Mouse (Mus musculus) lung, embryonic 16.5 days (tissue): ENCODE measurements at regions not wholly inside any gene's neighbourhood (a gene's known extent, or its start where the extent isn't known, plus 50 kb on each side); places are given as distances from the start of the nearest gene placed in this dataset.

Experiments
- ATAC-seq: fragments of 200-750 bp; cut with Nextera tagmentation; 2 replicates; pipeline ENCODE4 v1.8.0; 2017; ENCODE audit warnings: low read depth, mild to moderate bottlenecking, moderate library complexity
- H3K27ac ChIP-seq: fragments of 300-500 bp; sonication (generic); 2 replicates; pipeline ENCODE4 v1.5.1; 2014; ENCODE audit warnings: mild to moderate bottlenecking, control low read depth, low read length
- H3K27me3 ChIP-seq: fragments of 300-500 bp; sonication (generic); 2 replicates; pipeline ENCODE4 v1.6.1; 2014; ENCODE audit warnings: low read depth, low read length, mixed read lengths; ENCODE audit not compliant: control insufficient read depth, insufficient read depth
- H3K36me3 ChIP-seq: fragments of 300-500 bp; sonication (generic); 2 replicates; pipeline ENCODE4 v1.6.1; 2014; ENCODE audit warnings: low read length; ENCODE audit not compliant: control insufficient read depth, insufficient read depth
- H3K4me1 ChIP-seq: fragments of 300-500 bp; sonication (generic); replicated peaks from 2 replicates; pipeline ENCODE4 v1.6.1; 2014; ENCODE audit warnings: low read length, mixed read lengths; ENCODE audit not compliant: control insufficient read depth, insufficient read depth
- H3K4me2 ChIP-seq: fragments of 300-500 bp; sonication (generic); 2 replicates; pipeline ENCODE4 v1.6.1; 2014; ENCODE audit warnings: low read depth, low read length, control low read depth
- H3K4me3 ChIP-seq: fragments of 300-500 bp; sonication (generic); 2 replicates; pipeline ENCODE4 v1.5.1; 2014; ENCODE audit warnings: mild to moderate bottlenecking, low read length, control low read depth
- H3K9ac ChIP-seq: fragments of 300-500 bp; sonication (generic); 2 replicates; pipeline ENCODE4 v1.6.1; 2014; ENCODE audit warnings: low read length, control low read depth
- H3K9me3 ChIP-seq: fragments of 300-500 bp; sonication (generic); 2 replicates; pipeline ENCODE4 v1.6.1; 2016; ENCODE audit warnings: low read length; ENCODE audit not compliant: control insufficient read depth
- WGBS: fragments of 180-500 bp; shearing (Covaris S2); extraction: QIAGEN DNeasy Blood & Tissue Kit; methylation state at CpG from one replicate; pipeline ENCODE4 v1.1.7; 2014; 5-methylcytosine and 5-hydroxymethylcytosine counted together

DNA sequence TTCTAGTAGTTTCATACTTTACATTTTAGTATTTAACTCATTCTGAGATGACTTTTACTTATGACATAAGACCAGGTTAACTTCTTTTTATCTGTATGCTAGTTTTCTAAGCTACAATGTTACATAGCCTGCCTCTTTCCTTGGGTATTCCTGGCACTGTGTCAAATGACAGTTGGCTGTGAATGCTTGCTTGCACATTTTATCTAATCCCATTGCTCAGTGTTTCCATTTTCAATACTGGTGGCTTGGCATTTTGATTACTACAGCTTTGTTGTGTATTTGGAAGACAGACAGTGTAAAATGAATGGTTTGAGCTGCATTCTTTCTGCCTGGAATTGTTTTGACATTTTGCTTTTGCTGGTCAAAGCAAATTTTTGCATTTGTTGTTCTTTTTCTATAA lies 1359.2 kb downstream of the Defb40 start:
- H3K9me3 ChIP-seq = no peaks in the 10 kb centered on the region
- H3K4me3 ChIP-seq = no peak overlapping the region
- no peaks in the 10 kb centered on the region for H3K36me3 ChIP-seq
- H3K4me1 ChIP-seq = no peaks in the 10 kb centered on the region
- no peak overlapping the region for H3K4me2 ChIP-seq
- ATAC-seq = no peak
- H3K27me3 ChIP-seq = no peaks in the 10 kb centered on the region
- no peak overlapping the region for H3K9ac ChIP-seq
- no peak overlapping the region for H3K27ac ChIP-seq

DNA sequence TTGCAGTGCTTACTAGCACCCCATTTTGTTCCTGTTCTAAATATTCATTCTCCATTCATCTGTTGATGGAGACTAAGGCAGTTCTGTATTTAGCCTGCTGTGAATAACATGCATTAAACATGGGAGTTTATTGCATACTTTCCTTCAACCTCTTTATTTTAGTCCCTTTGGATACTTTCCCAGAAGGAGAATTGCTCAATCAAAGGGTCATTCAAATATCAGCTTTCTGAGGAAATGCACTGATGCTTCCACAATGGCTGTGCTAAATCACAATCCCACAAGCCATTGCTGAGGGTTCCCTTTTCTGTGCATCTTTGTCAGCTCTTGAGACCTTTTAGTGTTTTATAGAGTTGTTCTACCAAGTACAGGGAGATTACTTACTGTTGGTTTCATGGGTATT lies 1359.9 kb downstream of the Defb40 start:
- Histone ChIP-seq H3K9me3 (no peaks in the 10 kb centered on the region), H3K27ac (no peak overlapping the region), H3K4me1 (no peaks in the 10 kb centered on the region), H3K9ac (no peak overlapping the region), H3K36me3 (no peaks in the 10 kb centered on the region), H3K27me3 (no peaks in the 10 kb centered on the region), H3K4me3 (no peak overlapping the region), H3K4me2 (no peak overlapping the region)
- no peak; the same call in 1 of the 2 replicates for ATAC-seq

DNA sequence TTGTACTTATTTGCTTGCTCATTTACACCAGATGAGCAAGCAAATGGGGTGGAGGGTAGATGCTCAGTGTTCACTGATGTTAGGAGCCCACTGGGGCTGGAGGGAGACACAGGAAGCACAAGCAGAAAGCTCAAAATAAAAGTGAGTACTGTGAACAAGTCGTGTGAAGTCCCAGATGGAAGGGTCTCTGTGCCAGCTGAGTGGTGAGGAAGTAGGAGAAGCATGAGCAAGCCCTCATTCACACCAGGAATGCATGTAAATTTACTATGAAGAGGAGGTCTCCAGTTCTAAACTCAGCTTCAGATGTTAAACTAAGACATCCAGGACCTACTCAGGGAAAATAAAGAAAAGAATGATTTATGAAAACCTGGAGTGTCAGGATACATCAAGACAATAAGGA lies 1375.2 kb downstream of the Defb40 start:
- Histone ChIP-seq H3K4me2 (no peak overlapping the region), H3K4me1 (no peaks in the 10 kb centered on the region), H3K9me3 (no peaks in the 10 kb centered on the region), H3K36me3 (no peaks in the 10 kb centered on the region), H3K4me3 (no peak overlapping the region), H3K27me3 (no peaks in the 10 kb centered on the region), H3K27ac (no peak overlapping the region), H3K9ac (no peak overlapping the region)
- 40% methylated on average over 1 of the region's 1 CpGs for WGBS
- ATAC-seq = no peak

DNA sequence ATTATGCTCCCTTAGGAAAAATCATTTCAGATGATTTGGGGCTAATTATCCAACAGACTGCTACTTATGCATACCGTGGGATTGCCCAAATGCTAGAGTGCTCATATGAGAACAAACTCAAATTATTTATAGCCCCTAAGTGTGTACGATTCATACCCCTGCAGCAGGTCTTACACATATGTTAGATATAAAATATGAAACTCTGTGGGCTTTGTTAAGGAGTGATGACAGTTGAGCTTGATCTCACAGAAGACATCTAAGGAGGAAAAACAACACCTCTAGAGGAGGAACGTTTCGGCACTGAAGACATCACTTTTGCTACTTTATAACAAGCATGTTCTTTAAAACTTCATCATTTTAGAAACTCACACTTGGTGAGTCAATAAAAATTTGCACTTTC lies 1379.3 kb downstream of the Defb40 start:
- Histone ChIP-seq H3K4me2 (no peak overlapping the region), H3K27ac (no peak overlapping the region), H3K4me3 (no peak overlapping the region), H3K9ac (no peak overlapping the region), H3K4me1 (no peaks in the 10 kb centered on the region), H3K9me3 (no peaks in the 10 kb centered on the region), H3K36me3 (no peaks in the 10 kb centered on the region), H3K27me3 (no peaks in the 10 kb centered on the region)
- 80% methylated on average over 4 of the region's 4 CpGs for WGBS
- ATAC-seq = no peak

DNA sequence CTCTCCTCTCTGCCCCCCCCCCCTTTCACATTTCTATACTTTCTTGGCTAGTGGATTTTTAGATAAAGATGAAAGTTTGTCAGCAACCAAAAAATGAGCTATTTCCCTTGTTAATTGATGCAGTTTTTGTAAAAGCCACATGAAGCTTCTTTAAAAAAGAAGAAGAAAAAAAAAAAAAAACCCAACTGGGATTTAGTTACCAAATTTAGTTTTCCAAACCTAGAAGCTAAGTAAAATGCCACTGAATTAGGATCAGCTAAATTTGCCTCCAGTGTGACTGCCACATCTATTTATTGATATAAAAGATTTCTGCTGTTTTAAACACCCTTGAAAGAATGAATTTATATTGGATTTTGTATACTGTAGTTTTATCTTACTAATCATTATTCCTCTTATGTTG lies 1381.5 kb downstream of the Defb40 start:
- no peak overlapping the region for H3K4me2 ChIP-seq
- no peak overlapping the region for H3K4me3 ChIP-seq
- H3K36me3 ChIP-seq = no peaks in the 10 kb centered on the region
- no peaks in the 10 kb centered on the region for H3K4me1 ChIP-seq
- no peak overlapping the region for H3K9ac ChIP-seq
- ATAC-seq = no peak
- H3K27ac ChIP-seq = no peak overlapping the region
- H3K9me3 ChIP-seq = no peaks in the 10 kb centered on the region
- H3K27me3 ChIP-seq = no peaks in the 10 kb centered on the region

DNA sequence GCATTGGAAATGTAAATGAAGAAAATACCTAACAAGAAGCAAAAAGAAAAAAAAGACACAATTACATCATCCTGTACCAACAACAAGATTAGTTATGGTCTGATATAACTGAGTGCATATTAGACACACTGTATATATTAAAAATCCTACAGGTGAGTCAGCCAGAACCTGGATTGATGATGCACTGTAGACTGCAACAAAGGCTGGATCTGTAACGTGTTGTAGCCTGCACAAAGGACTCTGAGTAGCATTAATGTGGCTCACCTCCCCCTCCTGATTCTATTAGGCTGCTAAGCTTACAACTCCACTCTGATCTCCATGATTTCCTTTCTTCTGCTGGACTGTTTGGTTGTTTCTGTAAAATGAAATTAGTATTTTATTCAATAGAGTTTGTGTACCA lies 1383.4 kb downstream of the Defb40 start:
- ATAC-seq = no peak
- H3K9me3 ChIP-seq = no peaks in the 10 kb centered on the region
- no peak overlapping the region for H3K4me2 ChIP-seq
- no peaks in the 10 kb centered on the region for H3K36me3 ChIP-seq
- WGBS = 70% methylated on average over 1 of the region's 1 CpGs
- H3K27me3 ChIP-seq = no peaks in the 10 kb centered on the region
- no peaks in the 10 kb centered on the region for H3K4me1 ChIP-seq
- H3K27ac ChIP-seq = no peak overlapping the region
- no peak overlapping the region for H3K9ac ChIP-seq
- H3K4me3 ChIP-seq = no peak overlapping the region

DNA sequence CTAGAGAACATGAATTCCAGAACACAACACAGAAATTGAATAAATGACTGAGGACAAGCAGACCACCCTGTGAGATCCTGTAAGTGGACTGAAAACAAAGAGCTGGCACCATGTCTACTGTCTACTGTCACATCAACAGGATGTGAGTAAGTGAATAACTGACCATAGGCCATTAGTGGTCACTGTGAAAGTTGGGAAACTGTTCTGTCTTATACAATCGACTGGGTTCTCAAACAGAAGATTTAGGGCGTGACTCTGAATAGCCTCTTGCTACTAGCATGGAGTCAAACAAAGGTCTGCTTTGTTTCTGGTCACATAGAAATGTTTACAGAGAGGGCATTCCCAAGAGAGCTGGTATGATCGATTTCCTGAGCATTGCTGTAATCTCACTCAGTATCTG lies 1387.9 kb downstream of the Defb40 start:
- Histone ChIP-seq H3K4me1 (no peaks in the 10 kb centered on the region), H3K27me3 (no peaks in the 10 kb centered on the region), H3K9me3 (no peaks in the 10 kb centered on the region), H3K4me3 (no peak overlapping the region), H3K36me3 (no peaks in the 10 kb centered on the region), H3K9ac (no peak overlapping the region), H3K4me2 (no peak overlapping the region), H3K27ac (no peak overlapping the region)
- WGBS = 45% methylated on average over 3 of the region's 3 CpGs
- no peak for ATAC-seq

DNA sequence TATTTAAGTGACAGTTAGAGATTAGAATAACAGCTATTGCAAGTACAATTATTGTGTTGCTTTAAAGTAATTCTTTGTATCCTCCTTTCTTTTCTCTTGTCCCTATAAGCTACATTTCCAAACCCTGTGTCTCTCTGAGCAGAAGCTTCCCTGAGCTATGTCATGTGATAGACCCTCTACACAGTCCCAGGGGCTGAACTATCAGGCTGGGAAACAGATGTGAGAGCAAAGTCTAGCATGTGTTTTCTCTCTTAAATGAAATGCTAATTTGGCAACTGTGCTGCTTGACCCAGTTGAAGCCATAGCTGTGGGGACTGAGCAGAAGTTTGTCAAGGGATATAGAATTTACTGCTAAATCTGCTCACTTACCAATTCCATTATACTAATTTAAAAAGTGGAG lies 1389.9 kb downstream of the Defb40 start:
- no peak for ATAC-seq
- Histone ChIP-seq H3K4me2 (no peak overlapping the region), H3K4me3 (no peak overlapping the region), H3K36me3 (no peaks in the 10 kb centered on the region), H3K27me3 (no peaks in the 10 kb centered on the region), H3K27ac (no peak overlapping the region), H3K9ac (no peak overlapping the region), H3K4me1 (no peaks in the 10 kb centered on the region), H3K9me3 (no peaks in the 10 kb centered on the region)

DNA sequence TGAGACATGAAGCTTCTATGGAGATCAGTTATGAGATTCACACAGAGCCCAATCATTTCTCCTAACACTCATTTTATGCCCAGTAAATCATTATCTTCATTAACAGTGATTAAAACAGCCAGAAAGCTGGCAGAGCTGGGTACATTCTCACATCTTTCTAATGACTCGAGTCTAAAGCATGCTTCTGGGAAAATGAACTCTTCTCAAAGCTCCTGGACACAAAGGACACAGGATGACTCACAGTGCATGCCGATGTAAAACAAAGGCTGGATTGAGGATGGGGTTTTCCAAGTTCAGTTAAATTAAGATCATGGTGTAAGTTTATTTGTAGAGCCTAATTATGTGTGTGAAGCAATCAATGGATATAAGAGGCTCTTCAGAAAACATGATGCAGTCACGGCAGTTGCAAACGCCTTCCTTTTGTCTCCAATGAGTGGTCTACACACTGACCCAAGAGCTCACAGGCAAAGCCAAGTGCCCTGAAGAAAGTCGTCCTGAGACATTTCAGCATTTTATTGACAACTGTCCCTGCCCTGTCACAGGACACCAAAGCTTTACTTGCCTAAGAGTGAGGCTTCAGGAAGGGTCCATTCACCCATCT lies 1390.7 kb downstream of the Defb40 start:
- no peaks in the 10 kb centered on the region for H3K27me3 ChIP-seq
- H3K9ac ChIP-seq = no peak overlapping the region
- H3K36me3 ChIP-seq = no peaks in the 10 kb centered on the region
- no peak for ATAC-seq
- H3K27ac ChIP-seq = no peak overlapping the region
- WGBS = 61% methylated on average over 5 of the region's 5 CpGs
- H3K4me2 ChIP-seq = no peak overlapping the region
- H3K9me3 ChIP-seq = no peaks in the 10 kb centered on the region
- H3K4me3 ChIP-seq = no peak overlapping the region
- H3K4me1 ChIP-seq = no peaks in the 10 kb centered on the region
